Mouse (Mus musculus): ENCODE data around the gene Epha4.
A peak's percentile ranks its signal among the peaks of the same experiment; 100 is the strongest.

DNA sequence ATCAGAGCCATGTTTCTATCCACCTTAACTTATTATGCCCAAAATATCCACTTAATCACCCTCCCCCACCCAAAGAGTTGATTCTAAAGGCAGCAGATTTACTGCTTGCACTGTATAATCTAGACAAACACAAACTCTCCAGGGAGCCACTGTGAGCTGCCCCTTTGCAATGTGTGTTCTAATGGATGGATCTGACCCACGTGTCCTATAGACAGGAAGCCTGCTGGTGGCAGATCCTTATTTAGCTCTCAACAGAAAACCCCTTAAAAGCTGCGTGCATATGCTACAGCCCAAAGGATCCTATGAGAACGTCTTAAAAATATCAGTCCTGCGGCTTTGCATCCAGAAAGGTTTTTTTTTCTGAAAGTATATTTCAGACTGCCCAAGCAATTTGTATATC lies 98.0 kb downstream of the Epha4 start:
- TF ChIP-seq HCFC1 (IDR thresholded peaks at IDR 0.05; ENCODE audit: low read depth, low read length) (no peak), NRF1 (IDR thresholded peaks at IDR 0.05; ENCODE audit: low read depth, low read length) (no peak), POLR2A (IDR thresholded peaks at IDR 0.05; ENCODE audit: low read depth, low read length) (no peak), CTCF (conservative IDR thresholded peaks at IDR 0.05 in 1 of 2, IDR thresholded peaks at IDR 0.05 in 1 of 2; ENCODE audit: low read depth in 2 of 2, low read length in 2 of 2) (no peak), CHD2 (IDR thresholded peaks at IDR 0.05; ENCODE audit: low read length) (no peak), USF2 (conservative IDR thresholded peaks at IDR 0.05; ENCODE audit: low read depth, low read length) (no peak), KAT2A (IDR thresholded peaks at IDR 0.05; ENCODE audit: insufficient replicate concordance, low read length) (no peak), MEF2A (IDR thresholded peaks at IDR 0.05; ENCODE audit: borderline replicate concordance, low read depth, low read length) (peak; percentile 62; the same call in 1 of the 2 replicates), ELF1 (IDR thresholded peaks at IDR 0.05; ENCODE audit: low read depth, low read length) (no peak), BHLHE40 (IDR thresholded peaks at IDR 0.05; ENCODE audit: low read depth, low read length) (no peak), EP300 (IDR thresholded peaks at IDR 0.05; ENCODE audit: low read length) (no peak), SMC3 (IDR thresholded peaks at IDR 0.05; ENCODE audit: low read depth, low read length) (no peak), ZMIZ1 (IDR thresholded peaks at IDR 0.05; ENCODE audit: low read depth, low read length) (no peak), MYC (IDR thresholded peaks at IDR 0.05; ENCODE audit: low read depth, low read length) (peak; percentile 23; the same call in 1 of the 2 replicates)
